Mouse (Mus musculus): ENCODE measurements around the gene Ece2.

Ece2 gene

GRCm38 (mm10) chr16:20690774-20691173, 61.1 kb downstream of the Ece2 start:
- DNase-seq (ENCODE audit: low spot score in 2 of 2), result no peak

DNA sequence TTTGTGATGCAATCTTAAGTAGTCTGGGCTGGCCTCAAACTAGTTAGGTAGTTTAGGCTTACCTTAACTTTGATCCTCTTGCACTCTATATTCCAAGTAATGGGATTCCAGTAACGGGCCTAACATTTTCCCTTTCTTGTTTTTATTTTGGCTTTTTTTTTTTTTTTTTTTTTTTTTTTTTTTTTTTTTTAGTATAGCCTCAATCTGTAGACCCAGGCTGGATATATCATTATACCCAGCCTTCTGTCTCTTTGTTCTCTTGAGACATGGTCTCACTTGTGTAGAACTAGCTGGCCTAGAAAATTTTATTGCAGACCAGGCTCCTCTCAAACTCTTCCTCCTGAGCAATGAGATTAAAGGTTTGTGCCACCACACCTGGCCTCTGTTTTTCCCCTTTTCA, 62.0 kb downstream of the Ece2 start:
- DNase-seq (ENCODE audit: low spot score in 2 of 2), result no peak

GRCm38 (mm10) chr16:20692241-20692965, 62.8 kb downstream of the Ece2 start:
- DNase-seq (ENCODE audit: low spot score in 2 of 2), result peak in 1 of 2 experiments; percentile 15

- DNase-seq (ENCODE audit: low spot score in 2 of 2), result peak; percentile 59 to 76
Measured at GRCm38 (mm10) chr16:20693111-20693701, 63.6 kb downstream of the Ece2 start, which contains the start of gene Fam131a. TSS of gene Fam131a (plus strand) at chr16:20693241.

GRCm38 (mm10) chr16:20694781-20695180, 65.2 kb downstream of the Ece2 start:
- DNase-seq (ENCODE audit: low spot score in 2 of 2), result peak; percentile 13 to 21

GRCm38 (mm10) chr16:20695622-20696323, 66.1 kb downstream of the Ece2 start:
- DNase-seq (ENCODE audit: low spot score in 2 of 2), result peak in 1 of 2 experiments; percentile 48

Data from spleen, postnatal 10 days (tissue).